Mouse (Mus musculus) forebrain, embryonic 15.5 days (tissue): ENCODE measurements around the gene Ear10. TPM values are rescaled to one million over a fixed set of nuclear protein-coding genes. Genes with fewer than 3 reads are reported as not detected.
"Not testable (repeated sequence)": the region's sequence is repeated elsewhere in the genome, so short reads cannot be mapped to it uniquely, and the experiment has no call there.

Experiments used
- ATAC-seq: fragments of 200-750 bp; cut with Nextera tagmentation; replicated peaks from 2 replicates; pipeline ENCODE4 v1.8.0; 2017; ENCODE audit warnings: mild to moderate bottlenecking, moderate TSS enrichment, moderate library complexity
- H3K27ac ChIP-seq: fragments of 300-500 bp; sonication (generic); replicated peaks from 2 replicates; pipeline ENCODE4 v1.5.1; 2015; ENCODE audit warnings: mild to moderate bottlenecking, inconsistent platforms
- H3K27me3 ChIP-seq: fragments of 300-500 bp; sonication (generic); 2 replicates; pipeline ENCODE4 v1.6.1; 2015; ENCODE audit warnings: inconsistent platforms
- H3K36me3 ChIP-seq: fragments of 300-500 bp; sonication (generic); 2 replicates; pipeline ENCODE4 v1.6.1; 2015; ENCODE audit warnings: mild to moderate bottlenecking, inconsistent platforms
- H3K4me1 ChIP-seq: fragments of 300-500 bp; sonication (generic); 2 replicates; pipeline ENCODE4 v1.6.1; 2015; ENCODE audit warnings: inconsistent platforms
- H3K4me2 ChIP-seq: fragments of 300-500 bp; sonication (generic); replicated peaks from 2 replicates; pipeline ENCODE4 v1.6.1; 2015; ENCODE audit warnings: mild to moderate bottlenecking, inconsistent platforms
- H3K4me3 ChIP-seq: fragments of 300-500 bp; sonication (generic); 2 replicates; pipeline ENCODE4 v1.5.1; 2015; ENCODE audit warnings: mild to moderate bottlenecking, inconsistent platforms
- H3K9ac ChIP-seq: fragments of 300-500 bp; sonication (generic); replicated peaks from 2 replicates; pipeline ENCODE4 v1.6.1; 2015; ENCODE audit warnings: mild to moderate bottlenecking, inconsistent platforms
- H3K9me3 ChIP-seq: fragments of 300-500 bp; sonication (generic); 2 replicates; pipeline ENCODE4 v1.6.1; 2016; ENCODE audit warnings: inconsistent platforms
- WGBS: fragments of 180-500 bp; shearing (Covaris S2); methylation state at CpG from one replicate; pipeline ENCODE4 v1.1.7; 2015; ENCODE audit warnings: mixed read lengths; 5-methylcytosine and 5-hydroxymethylcytosine counted together
- polyA plus RNA-seq: library from polyadenylated mRNA; unstranded; fragments of >200 nt; fragmentation: Nextera tagmentation; extraction: Ambion mirVana; gene quantifications from 2 replicates; pipeline ENCODE4 v1.2.1, GENCODE M21; 2015

Gene Ear10
- not detected in 2 replicates for polyA plus RNA-seq

- not testable (repeated sequence) for H3K27ac ChIP-seq, H3K4me2 ChIP-seq, H3K27me3 ChIP-seq, H3K9me3 ChIP-seq, H3K36me3 ChIP-seq, H3K4me1 ChIP-seq, H3K9ac ChIP-seq, H3K4me3 ChIP-seq, ATAC-seq
- WGBS: 90% methylated on average over 3 of the region's 3 CpGs
These were observed at the start of gene Ear10 for GRCm38 (mm10) chr14:43923459-43923858. Ear10 (minus strand) TSS chr14:43923559.

- not testable (repeated sequence) for H3K36me3 ChIP-seq, ATAC-seq, H3K4me1 ChIP-seq, H3K4me2 ChIP-seq, H3K27ac ChIP-seq, H3K27me3 ChIP-seq, H3K9ac ChIP-seq, H3K4me3 ChIP-seq, H3K9me3 ChIP-seq
- no CpG with 5 or more reads among the region's 2 CpGs for WGBS
These were observed 33.4 kb upstream of the Ear10 start, which contains the start of gene Ang5 for GRCm38 (mm10) chr14:43956769-43957168. Ang5 (plus strand) TSS chr14:43957069.

GRCm38 (mm10) chr14:43955074-43955473, 31.7 kb upstream of the Ear10 start:
- not testable (repeated sequence) for H3K9ac ChIP-seq, H3K36me3 ChIP-seq, H3K9me3 ChIP-seq, H3K27me3 ChIP-seq, H3K27ac ChIP-seq, H3K4me3 ChIP-seq, ATAC-seq, H3K4me2 ChIP-seq, H3K4me1 ChIP-seq
- WGBS: no CpG with 5 or more reads among the region's 1 CpGs

GRCm38 (mm10) chr14:43953382-43953781, 30.0 kb upstream of the Ear10 start:
- H3K27ac ChIP-seq, H3K9ac ChIP-seq, H3K4me3 ChIP-seq, H3K27me3 ChIP-seq, H3K4me2 ChIP-seq, H3K9me3 ChIP-seq, ATAC-seq, H3K4me1 ChIP-seq, H3K36me3 ChIP-seq: not testable (repeated sequence)
- WGBS: 67% methylated on average over 2 of the region's 2 CpGs

- H3K4me3 ChIP-seq, H3K27me3 ChIP-seq, H3K9ac ChIP-seq, H3K36me3 ChIP-seq, H3K4me2 ChIP-seq, H3K4me1 ChIP-seq, H3K9me3 ChIP-seq, H3K27ac ChIP-seq: not testable (repeated sequence)
- peak; percentile 66; the same call in 1 of the 2 replicates for ATAC-seq
- 54% methylated on average over 5 of the region's 5 CpGs for WGBS
These were observed 10.0 kb upstream of the Ear10 start for GRCm38 (mm10) chr14:43933399-43933798.

- not testable (repeated sequence) for H3K27ac ChIP-seq, H3K27me3 ChIP-seq, H3K36me3 ChIP-seq, H3K9ac ChIP-seq, ATAC-seq, H3K4me1 ChIP-seq, H3K4me3 ChIP-seq, H3K9me3 ChIP-seq, H3K4me2 ChIP-seq
- 15% methylated on average over 8 of the region's 8 CpGs for WGBS
These were observed 9.6 kb upstream of the Ear10 start for GRCm38 (mm10) chr14:43932991-43933390.

GRCm38 (mm10) chr14:43925404-43925950, 2.1 kb upstream of the Ear10 start:
- H3K9me3 ChIP-seq, H3K27me3 ChIP-seq, H3K36me3 ChIP-seq, H3K4me1 ChIP-seq: not testable (repeated sequence)
- peak; percentile 92 for ATAC-seq
- H3K27ac ChIP-seq: peak overlapping the region; percentile 76
- H3K4me2 ChIP-seq: peak overlapping the region; percentile 47
- H3K9ac ChIP-seq: peak overlapping the region; percentile 47
- peak overlapping the region; percentile 47 for H3K4me3 ChIP-seq
- WGBS: 4% methylated on average over 21 of the region's 21 CpGs

GRCm38 (mm10) chr14:43924688-43925403, 1.5 kb upstream of the Ear10 start, which contains the start of gene Gm8113:
Gm8113 (plus strand) TSS chr14:43925390.
- H3K4me3 ChIP-seq: peak within 1 kb of the TSS; percentile 47
- not testable (repeated sequence) for H3K27me3 ChIP-seq, H3K9me3 ChIP-seq, H3K36me3 ChIP-seq, H3K4me1 ChIP-seq
- H3K4me2 ChIP-seq: peak within 1 kb of the TSS; percentile 47
- peak; percentile 98 for ATAC-seq
- H3K9ac ChIP-seq: peak within 1 kb of the TSS; percentile 47
- peak within 1 kb of the TSS; percentile 76 for H3K27ac ChIP-seq
- WGBS: 9% methylated on average over 10 of the region's 10 CpGs

- not testable (repeated sequence) for H3K9me3 ChIP-seq, ATAC-seq, H3K27me3 ChIP-seq, H3K4me3 ChIP-seq, H3K9ac ChIP-seq, H3K27ac ChIP-seq, H3K4me1 ChIP-seq, H3K36me3 ChIP-seq, H3K4me2 ChIP-seq
These were observed 5.1 kb downstream of the Ear10 start for GRCm38 (mm10) chr14:43918214-43918613.

- not testable (repeated sequence) for H3K27ac ChIP-seq, H3K4me1 ChIP-seq, H3K27me3 ChIP-seq, H3K4me3 ChIP-seq, ATAC-seq, H3K36me3 ChIP-seq, H3K9me3 ChIP-seq, H3K9ac ChIP-seq, H3K4me2 ChIP-seq
- 91% methylated on average over 3 of the region's 3 CpGs for WGBS
These were observed 24.8 kb downstream of the Ear10 start for GRCm38 (mm10) chr14:43898577-43898976.

- WGBS: 46% methylated on average over 1 of the region's 2 CpGs
- H3K4me3 ChIP-seq, H3K9ac ChIP-seq, H3K4me2 ChIP-seq, H3K27me3 ChIP-seq, H3K4me1 ChIP-seq, H3K27ac ChIP-seq, H3K9me3 ChIP-seq, H3K36me3 ChIP-seq, ATAC-seq: not testable (repeated sequence)
These were observed 28.0 kb downstream of the Ear10 start for GRCm38 (mm10) chr14:43895357-43895756.

- 94% methylated on average over 1 of the region's 1 CpGs for WGBS
- not testable (repeated sequence) for H3K4me1 ChIP-seq, H3K9ac ChIP-seq, ATAC-seq, H3K27me3 ChIP-seq, H3K4me3 ChIP-seq, H3K9me3 ChIP-seq, H3K36me3 ChIP-seq, H3K4me2 ChIP-seq, H3K27ac ChIP-seq
These were observed 32.1 kb downstream of the Ear10 start for GRCm38 (mm10) chr14:43891288-43891687.

- H3K9ac ChIP-seq, H3K36me3 ChIP-seq, H3K4me2 ChIP-seq, H3K27ac ChIP-seq, H3K4me1 ChIP-seq, H3K27me3 ChIP-seq, H3K4me3 ChIP-seq, ATAC-seq, H3K9me3 ChIP-seq: not testable (repeated sequence)
- WGBS: 52% methylated on average over 1 of the region's 1 CpGs
These were observed 37.1 kb downstream of the Ear10 start for GRCm38 (mm10) chr14:43886235-43886634.
